Mouse (Mus musculus) limb, embryonic 11.5 days (tissue): ENCODE data around the gene 2310007B03Rik. TPM values are rescaled to one million over a fixed set of nuclear protein-coding genes. Genes with fewer than 3 reads are reported as not detected.
A peak's percentile ranks its signal among the peaks of the same experiment; 100 is the strongest.

Experiments
- ATAC-seq: fragments of 200-750 bp; cut with Nextera tagmentation; 2 replicates; pipeline ENCODE4 v1.8.0; 2017; ENCODE audit warnings: low read depth; ENCODE audit not compliant: insufficient number of reproducible peaks, low FRiP score, low TSS enrichment
- DNase-seq: peaks from one replicate; pipeline ENCODE4 v3.0.0-alpha.2; 2015; ENCODE audit warnings: low spot score
- H3K27ac ChIP-seq: fragments of 300-500 bp; sonication (generic); replicated peaks from 2 replicates; pipeline ENCODE4 v1.5.1; 2014; ENCODE audit warnings: low read depth, mild to moderate bottlenecking, low read length
- H3K27me3 ChIP-seq: fragments of 300-500 bp; sonication (generic); 2 replicates; pipeline ENCODE4 v1.6.1; 2014; ENCODE audit warnings: mild to moderate bottlenecking, low read length, mixed read lengths; ENCODE audit not compliant: control insufficient read depth, insufficient read depth
- H3K36me3 ChIP-seq: fragments of 300-500 bp; sonication (generic); 2 replicates; pipeline ENCODE4 v1.6.1; 2014; ENCODE audit warnings: mild to moderate bottlenecking, low read length, moderate library complexity, mixed read lengths; ENCODE audit not compliant: control insufficient read depth, insufficient read depth
- H3K4me1 ChIP-seq: fragments of 300-500 bp; sonication (generic); 2 replicates; pipeline ENCODE4 v1.6.1; 2014; ENCODE audit warnings: low read length, mixed read lengths; ENCODE audit not compliant: control insufficient read depth, insufficient read depth
- H3K4me2 ChIP-seq: fragments of 300-500 bp; sonication (generic); 2 replicates; pipeline ENCODE4 v1.6.1; 2014; ENCODE audit warnings: low read depth, mild to moderate bottlenecking, moderate library complexity; ENCODE audit not compliant: severe bottlenecking
- H3K4me3 ChIP-seq: fragments of 300-500 bp; sonication (generic); 2 replicates; pipeline ENCODE4 v1.5.1; 2014; ENCODE audit warnings: low read depth, low read length
- H3K9ac ChIP-seq: fragments of 300-500 bp; sonication (generic); 2 replicates; pipeline ENCODE4 v1.6.1; 2014; ENCODE audit warnings: mild to moderate bottlenecking, low read length
- H3K9me3 ChIP-seq: fragments of 300-500 bp; sonication (generic); 2 replicates; pipeline ENCODE4 v1.6.1; 2016; ENCODE audit warnings: low read length; ENCODE audit not compliant: control insufficient read depth
- WGBS: fragments of 180-500 bp; shearing (Covaris S2); extraction: QIAGEN DNeasy Blood & Tissue Kit; methylation state at CpG from one replicate; pipeline ENCODE4 v1.1.7; 2014; 5-methylcytosine and 5-hydroxymethylcytosine counted together
- polyA plus RNA-seq: library from polyadenylated mRNA; unstranded; fragments of >200 nt; fragmentation: Nextera tagmentation; extraction: Ambion mirVana; gene quantifications from 2 replicates; pipeline ENCODE4 v1.2.1, GENCODE M21; 2014

Gene 2310007B03Rik
- polyA plus RNA-seq, 1 experiment from 2014 or later: 0.25 TPM

- H3K4me3 ChIP-seq: no peak overlapping the region
- no peaks in the 10 kb centered on the region for H3K9me3 ChIP-seq
- no peak for ATAC-seq
- H3K27me3 ChIP-seq: no peaks in the 10 kb centered on the region
- H3K27ac ChIP-seq: no peak overlapping the region
- DNase-seq: no peak
- WGBS: 80% methylated on average over 8 of the region's 8 CpGs
- H3K9ac ChIP-seq: no peak overlapping the region
- H3K36me3 ChIP-seq: no peaks in the 10 kb centered on the region
- H3K4me1 ChIP-seq: peaks cover 6% of the 10 kb centered on the region
- H3K4me2 ChIP-seq: no peak overlapping the region
Observed at GRCm38 (mm10) chr1:93128209-93128608, 32.5 kb downstream of the 2310007B03Rik start.

GRCm38 (mm10) chr1:93125256-93125655 lies 35.5 kb downstream of the 2310007B03Rik start:
- DNase-seq: no peak
- no peak for ATAC-seq
- Histone ChIP-seq H3K4me1 (peaks cover 6% of the 10 kb centered on the region), H3K27me3 (no peaks in the 10 kb centered on the region), H3K27ac (no peak overlapping the region), H3K4me2 (no peak overlapping the region), H3K9ac (no peak overlapping the region), H3K9me3 (no peaks in the 10 kb centered on the region), H3K4me3 (no peak overlapping the region), H3K36me3 (no peaks in the 10 kb centered on the region)
- 71% methylated on average over 5 of the region's 5 CpGs for WGBS

GRCm38 (mm10) chr1:93124066-93124465 lies 36.7 kb downstream of the 2310007B03Rik start:
- Histone ChIP-seq H3K9me3 (no peaks in the 10 kb centered on the region), H3K27me3 (no peaks in the 10 kb centered on the region), H3K36me3 (no peaks in the 10 kb centered on the region), H3K4me1 (peaks cover 4% of the 10 kb centered on the region), H3K27ac (no peak overlapping the region), H3K9ac (no peak overlapping the region), H3K4me2 (no peak overlapping the region), H3K4me3 (no peak overlapping the region)
- 85% methylated on average over 8 of the region's 8 CpGs for WGBS
- DNase-seq (no peak), ATAC-seq (no peak)

- Histone ChIP-seq H3K27ac (no peak overlapping the region; the same call in 1 of the 2 replicates), H3K4me3 (no peak overlapping the region), H3K36me3 (no peaks in the 10 kb centered on the region), H3K9me3 (no peaks in the 10 kb centered on the region), H3K4me1 (no peaks in the 10 kb centered on the region), H3K27me3 (no peaks in the 10 kb centered on the region), H3K9ac (no peak overlapping the region), H3K4me2 (no peak overlapping the region)
- 73% methylated on average over 11 of the region's 11 CpGs for WGBS
- ATAC-seq: no peak
- no peak for DNase-seq
Observed at GRCm38 (mm10) chr1:93123179-93123854, 37.4 kb downstream of the 2310007B03Rik start.

- 43% methylated on average over 4 of the region's 4 CpGs for WGBS
- Histone ChIP-seq H3K27ac (no peak overlapping the region), H3K9ac (no peak overlapping the region), H3K9me3 (no peaks in the 10 kb centered on the region), H3K4me2 (no peak overlapping the region), H3K4me3 (no peak overlapping the region), H3K4me1 (no peaks in the 10 kb centered on the region), H3K27me3 (no peaks in the 10 kb centered on the region), H3K36me3 (no peaks in the 10 kb centered on the region)
- ATAC-seq (no peak), DNase-seq (no peak)
Observed at GRCm38 (mm10) chr1:93118816-93119215, 41.9 kb downstream of the 2310007B03Rik start.

- ATAC-seq (peak; percentile 67), DNase-seq (no peak)
- H3K4me2 ChIP-seq: peak overlapping the region; percentile 59
- no peaks in the 10 kb centered on the region for H3K9me3 ChIP-seq
- H3K4me1 ChIP-seq: no peaks in the 10 kb centered on the region
- no peak overlapping the region for H3K27ac ChIP-seq
- H3K4me3 ChIP-seq: peak overlapping the region; percentile 35
- no peaks in the 10 kb centered on the region for H3K27me3 ChIP-seq
- WGBS: 20% methylated on average over 13 of the region's 13 CpGs
- peak overlapping the region; percentile 49 for H3K9ac ChIP-seq
- H3K36me3 ChIP-seq: no peaks in the 10 kb centered on the region
Observed at GRCm38 (mm10) chr1:93115471-93115870, 45.3 kb downstream of the 2310007B03Rik start.

GRCm38 (mm10) chr1:93114713-93115463 lies 45.9 kb downstream of the 2310007B03Rik start:
- peak overlapping the region; percentile 49 for H3K9ac ChIP-seq
- DNase-seq: peak; percentile 98
- H3K27ac ChIP-seq: no peak overlapping the region
- H3K9me3 ChIP-seq: no peaks in the 10 kb centered on the region
- 28% methylated on average over 21 of the region's 21 CpGs for WGBS
- peak overlapping the region; percentile 59 for H3K4me2 ChIP-seq
- H3K4me3 ChIP-seq: peak overlapping the region; percentile 35
- no peaks in the 10 kb centered on the region for H3K4me1 ChIP-seq
- ATAC-seq: peak; percentile 99
- no peaks in the 10 kb centered on the region for H3K36me3 ChIP-seq
- no peaks in the 10 kb centered on the region for H3K27me3 ChIP-seq

- H3K27ac ChIP-seq: no peak overlapping the region
- no peak for DNase-seq
- peaks cover 8% of the 10 kb centered on the region; the same call in 1 of the 2 replicates for H3K4me1 ChIP-seq
- no peak overlapping the region for H3K4me2 ChIP-seq
- H3K9me3 ChIP-seq: no peaks in the 10 kb centered on the region
- 58% methylated on average over 7 of the region's 7 CpGs for WGBS
- no peak overlapping the region for H3K4me3 ChIP-seq
- H3K36me3 ChIP-seq: no peaks in the 10 kb centered on the region
- no peak for ATAC-seq
- peaks cover 47% of the 10 kb centered on the region for H3K27me3 ChIP-seq
- H3K9ac ChIP-seq: no peak overlapping the region
Observed at GRCm38 (mm10) chr1:93102700-93103099, 58.0 kb downstream of the 2310007B03Rik start.
